In the genomic region with DNA sequence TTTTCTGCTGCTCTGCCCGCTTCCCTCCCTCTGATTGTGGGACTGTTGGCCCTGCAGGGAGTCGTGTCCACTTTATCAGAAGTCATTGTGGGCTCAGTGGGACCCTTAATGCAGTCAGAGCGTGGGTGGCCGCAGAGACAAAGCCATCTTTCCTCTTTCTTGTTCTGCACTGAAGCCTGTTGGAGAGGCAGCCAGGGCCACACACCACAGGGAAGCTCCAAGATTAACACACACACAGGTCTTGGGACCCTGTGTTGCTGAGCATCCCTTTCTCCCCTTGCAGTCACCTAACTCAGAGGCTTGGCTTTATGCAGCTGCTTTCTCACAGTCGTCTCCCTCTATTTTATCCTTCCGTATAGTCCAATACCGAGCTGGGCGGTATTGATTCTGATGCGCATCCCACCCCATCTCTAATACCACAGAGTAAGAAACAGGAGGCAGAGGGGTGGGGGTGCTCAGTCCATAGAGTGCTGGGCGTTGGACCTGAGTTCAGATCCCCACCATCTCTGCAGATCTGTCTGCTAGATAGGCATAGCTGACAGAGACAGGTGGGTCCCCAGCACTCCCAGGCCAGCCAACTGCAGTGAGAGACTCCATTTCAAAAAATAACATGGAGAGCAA, we compare ENCODE assay signal across 15 mouse cellular contexts.
DNase-seq lines count a peak whose midpoint lies in the region; ATAC-seq and TF ChIP-seq lines count a peak whose summit lies in the region.
"Had no signal": no experiment of that assay in that cellular context is flagged by ENCODE, and none has a peak within 500 bp of the region (broad histone marks: within the 10 kb centered on the region; RNA-seq: fewer than 3 reads in every experiment).

No protein-coding gene starts in this region.

- DNase-seq in kidney, postnatal 0 days (ENCODE audit: low spot score) = no peak
- no peak for DNase-seq in kidney, postnatal 36 days
- DNase-seq in midbrain, embryonic 14.5 days = no peak
- DNase-seq in spleen, postnatal 14 days (ENCODE audit: low spot score in 2 of 2) = no peak
- DNase-seq in layer of hippocampus, postnatal 36 days = no peak
- DNase-seq: adrenal gland, adult 2 months; heart, adult 11 months; heart, postnatal 10 days; thymus, adult 18-20 months had no signal

- peak overlapping the region; percentile 87 for H3K27ac ChIP-seq in kidney, postnatal 0 days
- H3K27ac ChIP-seq in embryonic facial prominence, embryonic 12.5 days = peak overlapping the region; percentile 69
- H3K27ac ChIP-seq in hindbrain, embryonic 12.5 days = no peak overlapping the region
- peak overlapping the region; percentile 6; the same call in 1 of the 2 replicates for H3K27ac ChIP-seq in midbrain, embryonic 14.5 days (replicated peaks; ENCODE audit: low read depth, low read length)

- H3K4me1 ChIP-seq in kidney, postnatal 0 days (replicated peaks; ENCODE audit: insufficient read depth, low read length) = 0 out of 2 replicates have a peak, but pooled peaks cover 4% of the 10 kb centered on the region
- H3K4me1 ChIP-seq in embryonic facial prominence, embryonic 12.5 days = no peaks in the 10 kb centered on the region
- peaks cover 5% of the 10 kb centered on the region; the same call in 1 of the 2 replicates for H3K4me1 ChIP-seq in hindbrain, embryonic 12.5 days
- H3K4me1 ChIP-seq in midbrain, embryonic 14.5 days (ENCODE audit: control insufficient read depth, insufficient read depth, low read length) = no peaks in the 10 kb centered on the region; the same call in 1 of the 2 replicates

- no peak for TF ChIP-seq CTCF in kidney, postnatal 0 days (IDR thresholded peaks at IDR 0.05; ENCODE audit: low read depth)

- H3K9ac ChIP-seq in kidney, postnatal 0 days (ENCODE audit: low read depth, low read length) = no peak overlapping the region
- no peak overlapping the region for H3K9ac ChIP-seq in embryonic facial prominence, embryonic 12.5 days
- H3K9ac ChIP-seq in hindbrain, embryonic 12.5 days = no peak overlapping the region
- 0 out of 2 replicates have a peak overlapping the region, but pooled peaks have one; percentile 4 for H3K9ac ChIP-seq in midbrain, embryonic 14.5 days (replicated peaks; ENCODE audit: low read length)

- no peak overlapping the region for H3K4me2 ChIP-seq in kidney, postnatal 0 days (ENCODE audit: low read length)
- H3K4me2 ChIP-seq in embryonic facial prominence, embryonic 12.5 days (replicated peaks) = no peak overlapping the region
- H3K4me2 ChIP-seq in hindbrain, embryonic 12.5 days (replicated peaks) = no peak overlapping the region
- no peak overlapping the region for H3K4me2 ChIP-seq in midbrain, embryonic 14.5 days (ENCODE audit: low read length)
- H3K4me2 ChIP-seq: liver, embryonic 11.5 days had no signal

- no peaks in the 10 kb centered on the region for H3K27me3 ChIP-seq in kidney, postnatal 0 days (ENCODE audit: insufficient read depth, low read length)
- no peaks in the 10 kb centered on the region for H3K27me3 ChIP-seq in embryonic facial prominence, embryonic 12.5 days
- H3K27me3 ChIP-seq in hindbrain, embryonic 12.5 days = no peaks in the 10 kb centered on the region
- H3K27me3 ChIP-seq in midbrain, embryonic 14.5 days (ENCODE audit: control insufficient read depth, insufficient read depth, low read length) = no peaks in the 10 kb centered on the region
- H3K27me3 ChIP-seq: CH12.LX, Patski had no signal

- ATAC-seq in kidney, postnatal 0 days (replicated peaks; ENCODE audit: low FRiP score, low read depth) = no peak
- ATAC-seq in embryonic facial prominence, embryonic 12.5 days (ENCODE audit: insufficient number of reproducible peaks, insufficient read depth, low FRiP score, low TSS enrichment) = no peak
- peak; percentile 22; the same call in 1 of the 2 replicates for ATAC-seq in hindbrain, embryonic 12.5 days (ENCODE audit: low FRiP score)
- no peak for ATAC-seq in midbrain, embryonic 14.5 days (ENCODE audit: low FRiP score, low TSS enrichment)
- ATAC-seq in megakaryocyte-erythroid progenitor cell, adult 5-6 weeks (replicated peaks; ENCODE audit: low FRiP score, low TSS enrichment, poor library complexity, severe bottlenecking) = no peak
- ATAC-seq: Patski had no signal

- no peaks in the 10 kb centered on the region for H3K9me3 ChIP-seq in kidney, postnatal 0 days (replicated peaks; ENCODE audit: low read length)
- H3K9me3 ChIP-seq in embryonic facial prominence, embryonic 12.5 days = no peaks in the 10 kb centered on the region
- H3K9me3 ChIP-seq in hindbrain, embryonic 12.5 days (replicated peaks) = no peaks in the 10 kb centered on the region
- H3K9me3 ChIP-seq in midbrain, embryonic 14.5 days (ENCODE audit: control insufficient read depth, low read length) = no peaks in the 10 kb centered on the region

- WGBS in kidney, postnatal 0 days = 74% methylated on average over 10 of the region's 10 CpGs
- WGBS in embryonic facial prominence, embryonic 12.5 days = 65% methylated on average over 10 of the region's 10 CpGs
- 58% methylated on average over 10 of the region's 10 CpGs for WGBS in hindbrain, embryonic 12.5 days
- 52% methylated on average over 10 of the region's 10 CpGs for WGBS in midbrain, embryonic 14.5 days

- no peaks in the 10 kb centered on the region for H3K36me3 ChIP-seq in kidney, postnatal 0 days (ENCODE audit: insufficient read depth, low read length)
- H3K36me3 ChIP-seq in embryonic facial prominence, embryonic 12.5 days = no peaks in the 10 kb centered on the region
- no peaks in the 10 kb centered on the region for H3K36me3 ChIP-seq in hindbrain, embryonic 12.5 days
- H3K36me3 ChIP-seq in midbrain, embryonic 14.5 days (ENCODE audit: control insufficient read depth, insufficient read depth, low read length) = no peaks in the 10 kb centered on the region

- H3K4me3 ChIP-seq in kidney, postnatal 0 days (replicated peaks; ENCODE audit: low read depth, low read length) = no peak overlapping the region
- H3K4me3 ChIP-seq in embryonic facial prominence, embryonic 12.5 days = no peak overlapping the region
- H3K4me3 ChIP-seq in hindbrain, embryonic 12.5 days = no peak overlapping the region
- no peak overlapping the region for H3K4me3 ChIP-seq in midbrain, embryonic 14.5 days (replicated peaks; ENCODE audit: low read depth, low read length)
